Mouse (Mus musculus) lung, adult 18-20 months (tissue): ENCODE data around the gene Gnl3l.

Experiments used
- DNase-seq, 2 experiments: peaks; one replicate each; pipeline ENCODE4 v3.0.0; 2022; ENCODE audit warnings: mixed read lengths in 2 of 2

The Gnl3l gene

GRCm38 (mm10) chrX:150956522-150957300 lies 60.4 kb downstream of the Gnl3l start:
- peak; percentile 75 to 79 for DNase-seq

- no peak for DNase-seq
These were observed 61.1 kb downstream of the Gnl3l start for GRCm38 (mm10) chrX:150956016-150956415.

GRCm38 (mm10) chrX:150955441-150955840 lies 61.7 kb downstream of the Gnl3l start:
- no peak for DNase-seq

- no peak for DNase-seq
These were observed 62.4 kb downstream of the Gnl3l start for GRCm38 (mm10) chrX:150954721-150955120.
